ENCODE assay signal across 8 mouse cellular contexts in the genomic region with DNA sequence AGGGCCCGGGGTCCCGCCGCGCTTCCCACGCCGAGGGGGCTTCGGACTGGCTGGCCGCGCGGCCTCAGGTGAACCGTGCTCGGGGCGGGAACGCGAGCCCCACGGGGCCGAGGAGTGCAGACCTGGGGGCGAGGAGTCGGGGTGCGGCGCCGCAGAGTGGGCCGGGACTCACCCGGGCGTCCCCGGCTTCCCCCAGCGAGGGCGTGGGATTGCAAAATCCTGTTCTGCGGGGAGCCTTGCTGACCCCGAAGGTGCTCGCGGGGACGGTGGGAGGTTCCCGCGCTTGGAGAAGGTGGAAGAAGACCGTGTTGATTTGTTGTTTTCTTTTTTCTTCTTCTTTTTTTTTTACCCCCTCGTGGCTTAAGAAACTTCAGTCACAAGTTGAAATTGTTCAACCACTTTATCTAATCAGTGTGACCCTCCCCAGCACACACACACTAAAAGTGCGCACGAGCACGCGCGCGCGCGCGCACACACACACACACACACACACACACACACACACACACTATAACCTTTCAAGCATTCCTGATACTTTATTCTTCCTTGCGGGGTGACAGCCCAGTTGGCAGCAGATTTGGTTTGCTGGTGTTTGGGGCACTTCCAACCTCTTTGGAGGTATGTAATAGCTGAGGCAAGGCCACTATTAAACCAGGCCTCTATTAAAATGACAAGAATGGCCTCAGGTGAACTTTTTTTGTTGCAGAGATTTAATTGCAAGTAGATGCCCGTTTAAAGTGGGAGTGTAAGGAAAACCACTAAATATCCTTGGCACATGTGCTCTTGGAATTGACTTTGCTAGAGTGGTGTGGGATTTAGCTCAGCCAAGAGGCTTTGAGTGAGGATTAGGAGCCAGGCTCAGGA. TPM values are rescaled to one million over a fixed set of nuclear protein-coding genes. Genes with fewer than 3 reads are reported as not detected.
DNase-seq lines count a peak whose midpoint lies in the region; ATAC-seq and TF ChIP-seq lines count a peak whose summit lies in the region.

No protein-coding gene starts in this region.

- peak overlapping the region; percentile 74 for H3K4me2 ChIP-seq in hindbrain, embryonic 11.5 days (replicated peaks; ENCODE audit: low read depth, low read length)
- peak overlapping the region; percentile 78 for H3K4me2 ChIP-seq in limb, embryonic 13.5 days (replicated peaks)
- H3K4me2 ChIP-seq in midbrain, embryonic 14.5 days (ENCODE audit: low read length) = peak overlapping the region; percentile 96

- H3K36me3 ChIP-seq in heart, embryonic 10.5 days = no peaks in the 10 kb centered on the region
- no peaks in the 10 kb centered on the region for H3K36me3 ChIP-seq in hindbrain, embryonic 11.5 days (ENCODE audit: control insufficient read depth, insufficient read depth, low read length)
- H3K36me3 ChIP-seq in limb, embryonic 13.5 days = no peaks in the 10 kb centered on the region
- no peaks in the 10 kb centered on the region for H3K36me3 ChIP-seq in midbrain, embryonic 14.5 days (ENCODE audit: control insufficient read depth, insufficient read depth, low read length)

- no peak for TF ChIP-seq POLR2A in bone marrow macrophage, adult 2 months (IDR thresholded peaks at IDR 0.05; ENCODE audit: borderline replicate concordance, low read depth, low read length)
- no peak for TF ChIP-seq POLR2A in embryonic fibroblast, embryonic 13.5 days (IDR thresholded peaks at IDR 0.05; ENCODE audit: low read depth, low read length)

- TF ChIP-seq CTCF in bone marrow macrophage, adult 2 months (IDR thresholded peaks at IDR 0.05; ENCODE audit: low read depth, low read length) = no peak
- no peak for TF ChIP-seq CTCF in embryonic fibroblast, embryonic 13.5 days (IDR thresholded peaks at IDR 0.05; ENCODE audit: borderline replicate concordance, insufficient read depth, low read length)

- no peaks in the 10 kb centered on the region for H3K27me3 ChIP-seq in heart, embryonic 10.5 days (ENCODE audit: insufficient read depth, poor library complexity, severe bottlenecking)
- H3K27me3 ChIP-seq in hindbrain, embryonic 11.5 days (ENCODE audit: control insufficient read depth, insufficient read depth, low read length) = no peaks in the 10 kb centered on the region
- H3K27me3 ChIP-seq in limb, embryonic 13.5 days = no peaks in the 10 kb centered on the region
- H3K27me3 ChIP-seq in midbrain, embryonic 14.5 days (ENCODE audit: control insufficient read depth, insufficient read depth, low read length) = 0 out of 2 replicates have a peak, but pooled peaks cover 11% of the 10 kb centered on the region

- no peak for DNase-seq in heart, embryonic 10.5 days (ENCODE audit: low spot score)
- no peak for DNase-seq in heart, postnatal 25 days (ENCODE audit: low spot score)
- peak; percentile 44 for DNase-seq in hindbrain, embryonic 11.5 days (ENCODE audit: low spot score)
- DNase-seq in midbrain, embryonic 14.5 days = peak; percentile 53
- peak; percentile 73 for DNase-seq in testis, postnatal 10 days (ENCODE audit: low spot score)

- intact Hi-C loops in heart, postnatal 25 days (cut with DNase I) = loop anchor here (2.0 to 10.0 kb wide), 6 partner anchors 36 to 221 kb away; partner anchors contain the start of gene Mxi1

- ATAC-seq in hindbrain, embryonic 11.5 days (ENCODE audit: low FRiP score) = peak; percentile 20; the same call in 1 of the 2 replicates
- 0 out of 2 replicates have a peak, but pooled peaks have one; percentile 3 for ATAC-seq in limb, embryonic 13.5 days (ENCODE audit: low FRiP score, low read depth)
- no peak for ATAC-seq in midbrain, embryonic 14.5 days (ENCODE audit: low FRiP score, low TSS enrichment)

- no peaks in the 10 kb centered on the region for H3K9me3 ChIP-seq in heart, embryonic 10.5 days
- H3K9me3 ChIP-seq in hindbrain, embryonic 11.5 days (ENCODE audit: control insufficient read depth, low read length) = no peaks in the 10 kb centered on the region
- H3K9me3 ChIP-seq in limb, embryonic 13.5 days = no peaks in the 10 kb centered on the region
- H3K9me3 ChIP-seq in midbrain, embryonic 14.5 days (ENCODE audit: control insufficient read depth, low read length) = no peaks in the 10 kb centered on the region

- WGBS in heart, embryonic 10.5 days = under 1% methylated on average over 48 of the region's 48 CpGs
- under 1% methylated on average over 46 of the region's 48 CpGs for WGBS in hindbrain, embryonic 11.5 days
- under 1% methylated on average over 47 of the region's 48 CpGs for WGBS in limb, embryonic 13.5 days
- WGBS in midbrain, embryonic 14.5 days = under 1% methylated on average over 48 of the region's 48 CpGs

- peak overlapping the region; percentile 92 for H3K4me3 ChIP-seq in heart, embryonic 10.5 days
- peak overlapping the region; percentile 98 for H3K4me3 ChIP-seq in bone marrow macrophage, adult 2 months (ENCODE audit: insufficient read depth, low read length)
- peak overlapping the region; percentile 87 for H3K4me3 ChIP-seq in embryonic fibroblast, embryonic 13.5 days (ENCODE audit: insufficient read depth, low read length)
- peak overlapping the region; percentile 67 for H3K4me3 ChIP-seq in hindbrain, embryonic 11.5 days (ENCODE audit: low read depth, low read length)
- H3K4me3 ChIP-seq in limb, embryonic 13.5 days = peak overlapping the region; percentile 94
- peak overlapping the region; percentile 85 for H3K4me3 ChIP-seq in midbrain, embryonic 14.5 days (replicated peaks; ENCODE audit: low read depth, low read length)

- peak overlapping the region; percentile 97 for H3K27ac ChIP-seq in heart, embryonic 10.5 days
- H3K27ac ChIP-seq in bone marrow macrophage, adult 2 months (ENCODE audit: insufficient read depth, low read depth, low read length) = no peak overlapping the region
- H3K27ac ChIP-seq in embryonic fibroblast, embryonic 13.5 days (ENCODE audit: insufficient read depth, low read length) = no peak overlapping the region
- H3K27ac ChIP-seq in hindbrain, embryonic 11.5 days (ENCODE audit: low read depth, low read length) = peak overlapping the region; percentile 53
- peak overlapping the region; percentile 91 for H3K27ac ChIP-seq in limb, embryonic 13.5 days
- peak overlapping the region; percentile 49; the same call in 1 of the 2 replicates for H3K27ac ChIP-seq in midbrain, embryonic 14.5 days (replicated peaks; ENCODE audit: low read depth, low read length)

- H3K9ac ChIP-seq in hindbrain, embryonic 11.5 days (ENCODE audit: low read depth, low read length) = peak overlapping the region; percentile 60
- peak overlapping the region; percentile 94 for H3K9ac ChIP-seq in limb, embryonic 13.5 days
- H3K9ac ChIP-seq in midbrain, embryonic 14.5 days (replicated peaks; ENCODE audit: low read length) = peak overlapping the region; percentile 75

- H3K4me1 ChIP-seq in heart, embryonic 10.5 days = peaks cover 37% of the 10 kb centered on the region
- H3K4me1 ChIP-seq in bone marrow macrophage, adult 2 months (ENCODE audit: control insufficient read depth, insufficient read depth, low read length) = peaks cover 3% of the 10 kb centered on the region; the same call in 1 of the 2 replicates
- no peaks in the 10 kb centered on the region for H3K4me1 ChIP-seq in embryonic fibroblast, embryonic 13.5 days (ENCODE audit: control insufficient read depth, insufficient read depth, low read length)
- 0 out of 2 replicates have a peak, but pooled peaks cover 3% of the 10 kb centered on the region for H3K4me1 ChIP-seq in hindbrain, embryonic 11.5 days (replicated peaks; ENCODE audit: control insufficient read depth, insufficient read depth, low read length)
- H3K4me1 ChIP-seq in limb, embryonic 13.5 days = peaks cover 44% of the 10 kb centered on the region
- peaks cover 16% of the 10 kb centered on the region for H3K4me1 ChIP-seq in midbrain, embryonic 14.5 days (ENCODE audit: control insufficient read depth, insufficient read depth, low read length)

RNA-seq across cellular contexts. Expression of gene Add3, which starts 3.1 kb away (rescaled TPM):
- polyA plus RNA-seq in heart, embryonic 10.5 days (2016; fragmentation: Nextera tagmentation; extraction: Ambion mirVana) = 128 and 173 TPM in 2 replicates
- total RNA-seq in heart, postnatal 25 days (2021) = 10 to 100 TPM; 50.2 to 53.3 TPM
- polyA plus RNA-seq in bone marrow macrophage, adult 2 months (2012; ENCODE audit: insufficient read depth, insufficient read length, missing spikeins) = 21.8 and 25.5 TPM in 2 replicates
- 15.7 and 19.4 TPM in 2 replicates for polyA plus RNA-seq in embryonic fibroblast, embryonic 13.5 days (2011; ENCODE audit: insufficient read length, low read depth, missing spikeins)
- polyA plus RNA-seq in hindbrain, embryonic 11.5 days (2014; fragmentation: Nextera tagmentation; extraction: Ambion mirVana) = 46.6 and 51.6 TPM in 2 replicates
- 93.1 and 97.6 TPM in 2 replicates for polyA plus RNA-seq in limb, embryonic 13.5 days (2015; fragmentation: Nextera tagmentation; extraction: Ambion mirVana)
- 14.8 and 28.6 TPM in 2 replicates for polyA plus RNA-seq in midbrain, embryonic 14.5 days (2014; fragmentation: Nextera tagmentation; extraction: Ambion mirVana)

Comparison
In these comparisons a context has a peak if more than half of its experiments do, and no peak if none do; other contexts are left out.
1. DNase-seq: peak in hindbrain, embryonic 11.5 days (single experiment), midbrain, embryonic 14.5 days (single experiment) and testis, postnatal 10 days (single experiment); none in heart, embryonic 10.5 days (single experiment) and heart, postnatal 25 days (single experiment).
2. H3K27ac ChIP-seq: peak in heart, embryonic 10.5 days (single experiment), hindbrain, embryonic 11.5 days (single experiment), limb, embryonic 13.5 days (single experiment) and midbrain, embryonic 14.5 days (single experiment); none in bone marrow macrophage, adult 2 months (single experiment) and embryonic fibroblast, embryonic 13.5 days (single experiment).
3. Peak in every context shown above with its lines, with median percentiles within 50 percentile points of each other: H3K4me3 ChIP-seq, H3K4me2 ChIP-seq and H3K9ac ChIP-seq.